Mouse (Mus musculus) liver, adult 2 months (tissue): Measurements from ENCODE around the gene Tcp11x2. TPM values are rescaled to one million over a fixed set of nuclear protein-coding genes. Genes with fewer than 3 reads are reported as not detected.

Experiments used
- DNase-seq: peaks from one replicate; pipeline ENCODE4 v3.0.0-alpha.2; 2011; ENCODE audit warnings: low read depth, low spot score; ENCODE audit errors: extremely low read depth
- H3K27ac ChIP-seq: fragments of 200-500 bp; replicated peaks from 2 replicates; pipeline ENCODE4 v1.5.1; 2012; ENCODE audit warnings: low read depth, mild to moderate bottlenecking, control low read depth, inconsistent platforms, low read length; ENCODE audit not compliant: insufficient read depth
- H3K27me3 ChIP-seq: fragments of 200-500 bp; 2 replicates; pipeline ENCODE4 v1.6.1; 2012; ENCODE audit warnings: mild to moderate bottlenecking, moderate library complexity, low read length, inconsistent platforms; ENCODE audit not compliant: control insufficient read depth, insufficient read depth
- H3K36me3 ChIP-seq: fragments of 200-500 bp; 2 replicates; pipeline ENCODE4 v1.6.1; 2012; ENCODE audit warnings: low read length, inconsistent platforms; ENCODE audit not compliant: control insufficient read depth, insufficient read depth
- H3K4me1 ChIP-seq: fragments of 200-500 bp; 2 replicates; pipeline ENCODE4 v1.6.1; 2011; ENCODE audit warnings: low read length; ENCODE audit not compliant: control insufficient read depth, insufficient read depth
- H3K4me3 ChIP-seq: fragments of 200-500 bp; 2 replicates; pipeline ENCODE4 v1.5.1; 2011; ENCODE audit warnings: low read depth, mild to moderate bottlenecking, control low read depth, low read length, moderate library complexity; ENCODE audit not compliant: insufficient read depth
- H3K79me2 ChIP-seq: fragments of 200-500 bp; 2 replicates; pipeline ENCODE4 v1.6.1; 2012; ENCODE audit warnings: inconsistent platforms, mild to moderate bottlenecking, low read length, moderate library complexity; ENCODE audit not compliant: control insufficient read depth, insufficient read depth
- H3K9ac ChIP-seq: fragments of 200-500 bp; 2 replicates; pipeline ENCODE4 v1.6.1; 2012; ENCODE audit warnings: low read depth, mild to moderate bottlenecking, control low read depth, inconsistent platforms, low read length
- CTCF ChIP-seq: fragments of 200-500 bp; IDR thresholded peaks from 2 replicates; pipeline ENCODE4 v1.5.1; 2011; ENCODE audit warnings: low read depth, low read length, control low read depth
- POLR2A ChIP-seq: fragments of 200-500 bp; IDR thresholded peaks from 2 replicates; pipeline ENCODE4 v1.6.1; 2011; ENCODE audit warnings: low read length, control low read depth; ENCODE audit not compliant: insufficient read depth; ENCODE audit errors: extremely low read depth
- WGBS: fragments of 180-500 bp; shearing (Covaris S2); methylation state at CpG from one replicate; pipeline ENCODE4 v1.1.7; 2018; 5-methylcytosine and 5-hydroxymethylcytosine counted together
- polyA plus RNA-seq: library from polyadenylated mRNA; depleted of rRNA; stranded (reverse); fragments of >200 nt; gene quantifications from 2 replicates; pipeline ENCODE4 v1.2.3, GENCODE M21; 2012; rRNA removed
- total RNA-seq: library from RNA; depleted of rRNA; stranded (reverse); fragments of >200 nt; gene quantifications from 2 replicates; pipeline ENCODE4 v1.2.3, GENCODE M21; 2014; rRNA removed

Tcp11x2 gene
- total and polyA plus RNA-seq, 2 experiments: not detected

DNA sequence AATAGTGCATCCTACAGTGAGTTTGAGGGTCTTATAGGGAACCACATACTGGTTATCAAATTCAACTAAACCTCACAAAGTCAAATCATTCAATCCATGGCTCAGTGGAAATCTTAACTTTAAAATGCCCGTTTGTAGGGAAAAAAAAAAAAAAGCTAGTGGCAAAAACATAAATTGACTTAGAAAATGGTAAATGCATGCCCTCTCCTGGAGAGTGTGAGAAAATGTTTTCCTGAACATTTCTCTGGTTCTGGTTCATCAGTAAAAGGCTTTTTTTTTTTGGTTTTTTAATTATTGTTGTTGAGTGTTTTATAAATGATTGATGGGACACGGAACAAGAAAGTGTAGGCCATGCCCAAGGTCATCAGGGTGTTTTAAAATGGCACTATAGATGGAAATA, 10.8 kb upstream of the Tcp11x2 start:
- no peak for DNase-seq
- Histone ChIP-seq H3K9ac (no peak overlapping the region), H3K36me3 (no peaks in the 10 kb centered on the region), H3K79me2 (no peaks in the 10 kb centered on the region), H3K27ac (no peak overlapping the region), H3K27me3 (no peaks in the 10 kb centered on the region), H3K4me1 (no peaks in the 10 kb centered on the region), H3K4me3 (no peak overlapping the region)
- no peak for TF ChIP-seq CTCF
- no peak for TF ChIP-seq POLR2A
- 14% methylated on average over 2 of the region's 2 CpGs for WGBS

DNA sequence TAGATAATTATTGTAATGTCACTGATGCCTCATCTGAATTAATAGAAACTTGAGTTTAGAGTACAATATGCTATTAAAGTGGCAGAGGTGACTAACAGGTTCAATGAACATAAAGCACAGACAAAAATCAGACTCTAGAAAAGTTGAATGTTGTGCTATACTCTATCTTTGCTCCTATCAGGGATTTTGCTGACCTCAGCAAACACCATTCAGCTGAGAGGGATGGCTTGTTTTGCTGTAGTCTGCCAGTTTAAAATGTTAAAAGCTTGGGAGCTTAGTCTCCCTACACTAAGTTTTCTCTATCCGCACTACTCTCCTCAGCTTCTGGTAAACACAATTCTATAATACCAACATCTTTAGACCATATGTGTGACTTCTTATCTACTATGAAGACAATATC, 9.5 kb upstream of the Tcp11x2 start:
- Histone ChIP-seq H3K27ac (no peak overlapping the region), H3K9ac (no peak overlapping the region), H3K36me3 (no peaks in the 10 kb centered on the region), H3K27me3 (no peaks in the 10 kb centered on the region), H3K79me2 (no peaks in the 10 kb centered on the region), H3K4me1 (no peaks in the 10 kb centered on the region), H3K4me3 (no peak overlapping the region)
- no peak for DNase-seq
- 100% methylated on average over 1 of the region's 1 CpGs for WGBS
- TF ChIP-seq POLR2A: no peak
- TF ChIP-seq CTCF: no peak

DNA sequence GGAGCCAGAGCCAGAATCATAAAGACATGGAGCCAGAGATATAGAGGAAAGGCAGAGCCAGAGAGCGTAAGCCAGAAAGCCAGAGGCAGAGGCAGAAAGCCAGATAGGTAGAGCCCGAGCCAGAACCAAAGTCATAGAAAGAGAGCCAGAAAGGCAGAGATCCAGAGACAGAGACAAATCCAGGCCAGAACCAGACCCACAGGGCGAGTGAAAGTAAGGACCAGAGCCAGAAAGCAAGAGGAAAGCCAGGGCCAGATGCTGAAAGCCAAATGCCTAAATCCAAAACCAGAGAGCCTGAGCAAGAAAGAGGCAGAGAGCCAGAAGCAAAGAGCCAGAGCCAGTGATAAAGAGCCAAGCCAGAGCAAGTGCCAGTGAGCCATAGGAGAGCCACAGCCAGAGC, 5.8 kb downstream of the Tcp11x2 start:
- no peak overlapping the region for H3K4me3 ChIP-seq
- H3K27ac ChIP-seq: no peak overlapping the region
- H3K27me3 ChIP-seq: no peaks in the 10 kb centered on the region
- no peaks in the 10 kb centered on the region for H3K4me1 ChIP-seq
- H3K9ac ChIP-seq: no peak overlapping the region
- H3K79me2 ChIP-seq: no peaks in the 10 kb centered on the region
- TF ChIP-seq CTCF (no peak), POLR2A (no peak)
- DNase-seq: peak; percentile 68
- WGBS: 21% methylated on average over 3 of the region's 3 CpGs
- H3K36me3 ChIP-seq: no peaks in the 10 kb centered on the region

- no peak overlapping the region for H3K27ac ChIP-seq
- no peak overlapping the region for H3K9ac ChIP-seq
- no peak overlapping the region for H3K4me3 ChIP-seq
- H3K79me2 ChIP-seq: no peaks in the 10 kb centered on the region
- no peaks in the 10 kb centered on the region; the same call in 1 of the 2 replicates for H3K27me3 ChIP-seq
- TF ChIP-seq CTCF: no peak
- TF ChIP-seq POLR2A: no peak
- H3K4me1 ChIP-seq: no peaks in the 10 kb centered on the region
- peak; percentile 44 for DNase-seq
- WGBS: 30% methylated on average over 2 of the region's 2 CpGs
- no peaks in the 10 kb centered on the region for H3K36me3 ChIP-seq
These were observed 11.7 kb downstream of the Tcp11x2 start for GRCm38 (mm10) chrX:135681858-135682257.

DNA sequence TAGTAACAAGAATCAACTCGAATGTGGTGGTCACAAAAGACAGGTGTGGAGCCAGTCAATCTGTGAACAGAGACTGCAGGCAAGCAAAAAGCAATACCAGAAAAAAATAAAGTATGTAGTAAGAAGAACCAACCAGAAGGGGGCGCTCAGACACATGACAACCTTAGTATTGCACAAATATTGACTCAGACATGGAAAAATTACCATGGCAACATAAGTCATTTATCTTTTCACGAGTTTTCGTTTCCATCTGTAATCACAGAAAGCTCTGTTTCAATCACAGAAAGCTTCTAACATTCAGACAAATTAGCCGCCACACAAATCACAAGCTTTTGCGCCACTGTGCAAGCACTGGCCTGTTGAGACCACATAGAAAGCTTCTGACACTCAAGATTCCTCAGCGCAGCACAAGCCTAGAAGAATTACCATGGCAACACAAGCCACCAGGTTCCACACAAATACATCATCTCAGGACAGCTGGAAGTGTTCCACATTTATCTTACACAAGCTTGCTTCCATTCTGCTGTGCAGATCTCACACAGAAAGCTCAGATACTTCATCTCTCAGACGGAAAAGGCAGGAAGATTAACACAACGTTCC, 41.3 kb downstream of the Tcp11x2 start:
- no peaks in the 10 kb centered on the region for H3K27me3 ChIP-seq

GRCm38 (mm10) chrX:135627605-135628004, 66.0 kb downstream of the Tcp11x2 start, which contains the start of gene Prame:
Gene Prame (minus strand): TSS chrX:135627705.
- DNase-seq: no peak
- H3K4me3 ChIP-seq: no peak within 1 kb of the TSS
- no peak within 1 kb of the TSS for H3K27ac ChIP-seq
- no peak within 1 kb of the TSS for H3K9ac ChIP-seq
- no peaks in the 10 kb centered on the region for H3K4me1 ChIP-seq
- no peaks in the 10 kb centered on the region for H3K36me3 ChIP-seq
- WGBS: 91% methylated on average over 11 of the region's 11 CpGs
- H3K79me2 ChIP-seq: no peaks in the 10 kb centered on the region
- H3K27me3 ChIP-seq: no peaks in the 10 kb centered on the region
- TF ChIP-seq CTCF (no peak), POLR2A (no peak)

More for the DNA sequence above, 41.3 kb downstream of the Tcp11x2 start:
- Histone ChIP-seq H3K36me3 (no peaks in the 10 kb centered on the region), H3K4me1 (no peaks in the 10 kb centered on the region), H3K79me2 (no peaks in the 10 kb centered on the region), H3K9ac (no peak overlapping the region), H3K4me3 (no peak overlapping the region), H3K27ac (no peak overlapping the region)
- TF ChIP-seq CTCF: peak; percentile 24; the same call in 1 of the 2 replicates
- no peak for TF ChIP-seq POLR2A
- peak; percentile 20 for DNase-seq
- WGBS: 47% methylated on average over 9 of the region's 9 CpGs

Other genes with a start within 250 kb of the Tcp11x2 start
- not detected in 2 replicates for gene AV320801, start 199.2 kb downstream of the Tcp11x2 start, total RNA-seq
- not detected in 2 replicates for gene AV320801, start 199.2 kb downstream of the Tcp11x2 start, polyA plus RNA-seq
- gene Nxf7, start 95.0 kb downstream of the Tcp11x2 start, total RNA-seq: 0.20 and 0.37 TPM in 2 replicates
- gene Nxf7, start 95.0 kb downstream of the Tcp11x2 start, polyA plus RNA-seq: not detected in 2 replicates
- not detected in 2 replicates for gene Prame, start 66.1 kb downstream of the Tcp11x2 start, total RNA-seq
- not detected in 2 replicates for gene Prame, start 66.1 kb downstream of the Tcp11x2 start, polyA plus RNA-seq
- not detected in 2 replicates for gene Tmsb15a, start 31.5 kb upstream of the Tcp11x2 start, total RNA-seq
- not detected in 2 replicates for gene Tmsb15a, start 31.5 kb upstream of the Tcp11x2 start, polyA plus RNA-seq
- 2.4 and 3.4 TPM in 2 replicates for gene Armcx5, start 48.9 kb upstream of the Tcp11x2 start, total RNA-seq
- gene Armcx5, start 48.9 kb upstream of the Tcp11x2 start, polyA plus RNA-seq: 0.32 and 0.37 TPM in 2 replicates
- 8.8 and 9.5 TPM in 2 replicates for gene Gprasp1, start 48.9 kb upstream of the Tcp11x2 start, total RNA-seq
- gene Gprasp1, start 48.9 kb upstream of the Tcp11x2 start, polyA plus RNA-seq: 4.9 and 5.8 TPM in 2 replicates
- 2.7 and 4.1 TPM in 2 replicates for gene Bhlhb9, start 103.8 kb upstream of the Tcp11x2 start, total RNA-seq
- 0.41 and 1.5 TPM in 2 replicates for gene Bhlhb9, start 103.8 kb upstream of the Tcp11x2 start, polyA plus RNA-seq
- gene Gprasp2, start 145.2 kb upstream of the Tcp11x2 start, total RNA-seq: 0.09 and 0.34 TPM in 2 replicates
- gene Gprasp2, start 145.2 kb upstream of the Tcp11x2 start, polyA plus RNA-seq: 0.16 and 0.17 TPM in 2 replicates